Mouse (Mus musculus) limb, embryonic 14.5 days (tissue): ENCODE results near the gene Elmod1. TPM values are rescaled to one million over a fixed set of nuclear protein-coding genes. Genes with fewer than 3 reads are reported as not detected.
A peak's percentile ranks its signal among the peaks of the same experiment; 100 is the strongest.

Source experiments
- ATAC-seq: fragments of 200-750 bp; cut with Nextera tagmentation; 2 replicates; pipeline ENCODE4 v1.8.0; 2017; ENCODE audit warnings: low read depth, moderate number of reproducible peaks, moderate TSS enrichment; ENCODE audit not compliant: low FRiP score
- DNase-seq: peaks from one replicate; pipeline ENCODE4 v3.0.0-alpha.2; 2015; ENCODE audit warnings: low spot score
- H3K27ac ChIP-seq: fragments of 300-500 bp; sonication (generic); replicated peaks from 2 replicates; pipeline ENCODE4 v1.5.1; 2014; ENCODE audit warnings: low read depth, mild to moderate bottlenecking, low read length, moderate library complexity, mixed read lengths
- H3K27me3 ChIP-seq: fragments of 300-500 bp; sonication (generic); 2 replicates; pipeline ENCODE4 v1.6.1; 2014; ENCODE audit warnings: low read length, mixed read lengths; ENCODE audit not compliant: control insufficient read depth, insufficient read depth
- H3K36me3 ChIP-seq: fragments of 300-500 bp; sonication (generic); 2 replicates; pipeline ENCODE4 v1.6.1; 2014; ENCODE audit warnings: mild to moderate bottlenecking, low read length, moderate library complexity, mixed read lengths; ENCODE audit not compliant: control insufficient read depth, insufficient read depth
- H3K4me1 ChIP-seq: fragments of 300-500 bp; sonication (generic); 2 replicates; pipeline ENCODE4 v1.6.1; 2014; ENCODE audit warnings: antibody characterized with exemption, low read length, mixed read lengths; ENCODE audit not compliant: control insufficient read depth, insufficient read depth
- H3K4me2 ChIP-seq: fragments of 300-500 bp; sonication (generic); replicated peaks from 2 replicates; pipeline ENCODE4 v1.6.1; 2014; ENCODE audit warnings: low read depth, mild to moderate bottlenecking, low read length, moderate library complexity; ENCODE audit not compliant: severe bottlenecking
- H3K4me3 ChIP-seq: fragments of 300-500 bp; sonication (generic); replicated peaks from 2 replicates; pipeline ENCODE4 v1.5.1; 2014; ENCODE audit warnings: low read length
- H3K9ac ChIP-seq: fragments of 300-500 bp; sonication (generic); 2 replicates; pipeline ENCODE4 v1.6.1; 2014; ENCODE audit warnings: mild to moderate bottlenecking, low read depth, low read length, moderate library complexity; ENCODE audit not compliant: severe bottlenecking
- H3K9me3 ChIP-seq: fragments of 300-500 bp; sonication (generic); 2 replicates; pipeline ENCODE4 v1.6.1; 2016; ENCODE audit warnings: low read length; ENCODE audit not compliant: control insufficient read depth
- POLR2A ChIP-seq: fragments of 200-500 bp; IDR thresholded peaks from 2 replicates; pipeline ENCODE4 v1.8.0; 2012; ENCODE audit warnings: inconsistent platforms, mild to moderate bottlenecking, moderate library complexity, borderline replicate concordance; ENCODE audit not compliant: insufficient read depth, insufficient read length; ENCODE audit errors: extremely low read depth
- WGBS: fragments of 180-500 bp; shearing (Covaris S2); extraction: QIAGEN DNeasy Blood & Tissue Kit; methylation state at CpG from one replicate; pipeline ENCODE4 v1.1.7; 2014; 5-methylcytosine and 5-hydroxymethylcytosine counted together
- polyA plus RNA-seq, 2 experiments: library from polyadenylated mRNA; depleted of rRNA in 1 of 2; stranded (reverse) in 1 of 2; unstranded in 1 of 2; fragments of >200 nt; fragmentation: Nextera tagmentation in 1 of 2; extraction: Ambion mirVana in 1 of 2; gene quantifications; 2 replicates each; pipeline versions ENCODE4 v1.2.1 to v1.2.3; 2012 to 2014

Gene Elmod1
- polyA plus RNA-seq, 2 experiments: 0.77 to 1.4 TPM

GRCm38 (mm10) chr9:53967610-53968368, 7.3 kb downstream of the Elmod1 start:
- H3K4me3 ChIP-seq: no peak overlapping the region
- no peaks in the 10 kb centered on the region for H3K9me3 ChIP-seq
- DNase-seq (peak; percentile 13), ATAC-seq (no peak; the same call in 1 of the 2 replicates)
- H3K4me2 ChIP-seq: no peak overlapping the region
- H3K9ac ChIP-seq: no peak overlapping the region
- 50% methylated on average over 9 of the region's 9 CpGs for WGBS
- H3K4me1 ChIP-seq: no peaks in the 10 kb centered on the region
- no peaks in the 10 kb centered on the region for H3K27me3 ChIP-seq
- no peak for TF ChIP-seq POLR2A
- no peaks in the 10 kb centered on the region for H3K36me3 ChIP-seq
- H3K27ac ChIP-seq: no peak overlapping the region

GRCm38 (mm10) chr9:53957021-53957420, 18.1 kb downstream of the Elmod1 start:
- no peak for TF ChIP-seq POLR2A

GRCm38 (mm10) chr9:53954853-53955252, 20.2 kb downstream of the Elmod1 start:
- H3K4me2 ChIP-seq: no peak overlapping the region
- H3K27me3 ChIP-seq: no peaks in the 10 kb centered on the region
- no peaks in the 10 kb centered on the region for H3K36me3 ChIP-seq
- H3K9ac ChIP-seq: no peak overlapping the region
- H3K27ac ChIP-seq: no peak overlapping the region
- ATAC-seq (no peak), DNase-seq (no peak)
- no peak overlapping the region for H3K4me3 ChIP-seq
- no peaks in the 10 kb centered on the region for H3K4me1 ChIP-seq
- 29% methylated on average over 6 of the region's 6 CpGs for WGBS
- TF ChIP-seq POLR2A: no peak
- no peaks in the 10 kb centered on the region for H3K9me3 ChIP-seq

More at GRCm38 (mm10) chr9:53957021-53957420, 18.1 kb downstream of the Elmod1 start:
- no peak overlapping the region for H3K9ac ChIP-seq
- H3K27me3 ChIP-seq: no peaks in the 10 kb centered on the region
- ATAC-seq: no peak
- no peaks in the 10 kb centered on the region for H3K36me3 ChIP-seq
- no peak overlapping the region for H3K27ac ChIP-seq
- no peaks in the 10 kb centered on the region for H3K4me1 ChIP-seq
- H3K4me3 ChIP-seq: no peak overlapping the region
- DNase-seq: no peak
- no peaks in the 10 kb centered on the region for H3K9me3 ChIP-seq
- H3K4me2 ChIP-seq: no peak overlapping the region
- 31% methylated on average over 11 of the region's 11 CpGs for WGBS

GRCm38 (mm10) chr9:53947463-53947862, 27.6 kb downstream of the Elmod1 start:
- Histone ChIP-seq H3K27ac (no peak overlapping the region), H3K36me3 (no peaks in the 10 kb centered on the region), H3K4me1 (no peaks in the 10 kb centered on the region), H3K9me3 (no peaks in the 10 kb centered on the region), H3K4me3 (no peak overlapping the region), H3K9ac (no peak overlapping the region), H3K4me2 (no peak overlapping the region), H3K27me3 (no peaks in the 10 kb centered on the region)
- 94% methylated on average over 2 of the region's 2 CpGs for WGBS
- no peak for ATAC-seq
- no peak for TF ChIP-seq POLR2A
- DNase-seq: no peak

GRCm38 (mm10) chr9:53938555-53938954, 36.5 kb downstream of the Elmod1 start:
- WGBS: 71% methylated on average over 3 of the region's 3 CpGs
- no peak for DNase-seq

More at GRCm38 (mm10) chr9:53938555-53938954, 36.5 kb downstream of the Elmod1 start:
- H3K4me3 ChIP-seq: no peak overlapping the region
- no peaks in the 10 kb centered on the region for H3K9me3 ChIP-seq
- no peak for TF ChIP-seq POLR2A
- H3K27ac ChIP-seq: no peak overlapping the region
- H3K4me1 ChIP-seq: no peaks in the 10 kb centered on the region; the same call in 1 of the 2 replicates
- no peak for ATAC-seq
- H3K9ac ChIP-seq: no peak overlapping the region
- no peaks in the 10 kb centered on the region for H3K27me3 ChIP-seq
- H3K36me3 ChIP-seq: no peaks in the 10 kb centered on the region
- H3K4me2 ChIP-seq: no peak overlapping the region
